In the genomic region with DNA sequence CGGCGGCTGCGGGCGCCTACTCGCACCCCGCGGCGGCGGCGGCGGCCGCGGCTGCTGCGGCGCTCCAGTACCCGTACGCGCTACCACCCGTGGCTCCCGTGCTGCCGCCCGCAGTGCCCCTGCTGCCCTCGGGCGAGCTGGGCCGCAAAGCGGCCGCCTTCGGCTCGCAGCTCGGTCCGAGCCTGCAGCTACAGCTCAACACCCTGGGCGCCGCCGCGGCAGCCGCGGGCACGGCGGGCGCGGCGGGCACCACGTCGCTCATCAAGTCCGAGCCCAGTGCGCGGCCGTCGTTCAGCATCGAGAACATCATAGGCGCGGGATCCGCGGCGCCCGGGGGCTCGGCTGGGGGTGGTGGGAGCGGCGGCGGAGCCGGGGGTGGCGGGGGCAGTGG, we compare ENCODE assay signal across 8 mouse cellular contexts. TPM values are rescaled to one million over a fixed set of nuclear protein-coding genes. Genes with fewer than 3 reads are reported as not detected.
DNase-seq lines count a peak whose midpoint lies in the region; ATAC-seq and TF ChIP-seq lines count a peak whose summit lies in the region.

No protein-coding gene starts in this region.

- peak; percentile 10 for DNase-seq in kidney, postnatal 10 days
- no peak for DNase-seq in kidney, adult 18-20 months
- DNase-seq in forebrain, embryonic 10.5 days (ENCODE audit: extremely low spot score, low spot score), result no peak
- DNase-seq in limb, embryonic 11.5 days (ENCODE audit: low spot score), result no peak
- no peak for DNase-seq in natural killer cell, adult 2 months (ENCODE audit: low spot score in 2 of 2)
- DNase-seq in left cerebral cortex, postnatal 4 days, result no peak
- DNase-seq in cerebellum, postnatal 10 days, result no peak

- peak overlapping the region; percentile 37 for H3K4me2 ChIP-seq in limb, embryonic 11.5 days (ENCODE audit: low read depth, severe bottlenecking)

- peaks cover 100% of the 10 kb centered on the region for H3K27me3 ChIP-seq in forebrain, embryonic 10.5 days (ENCODE audit: poor library complexity, severe bottlenecking)
- peaks cover 77% of the 10 kb centered on the region for H3K27me3 ChIP-seq in limb, embryonic 11.5 days (ENCODE audit: control insufficient read depth, insufficient read depth, low read length)

- H3K9me3 ChIP-seq in forebrain, embryonic 10.5 days, result no peaks in the 10 kb centered on the region
- H3K9me3 ChIP-seq in limb, embryonic 11.5 days (ENCODE audit: control insufficient read depth, low read length), result no peaks in the 10 kb centered on the region

- under 1% methylated on average over 55 of the region's 62 CpGs for WGBS in forebrain, embryonic 10.5 days
- 0% methylated on average over 39 of the region's 62 CpGs for WGBS in limb, embryonic 11.5 days
- WGBS in olfactory bulb, adult 2 months, result 2% methylated on average over 62 of the region's 62 CpGs

- TF ChIP-seq POLR2A in olfactory bulb, adult 2 months (IDR thresholded peaks at IDR 0.05; ENCODE audit: insufficient read depth, low read depth, low read length), result no peak

- no peak for TF ChIP-seq CTCF in olfactory bulb, adult 2 months (IDR thresholded peaks at IDR 0.05; ENCODE audit: insufficient read depth, low read depth, low read length)

- no peak overlapping the region for H3K27ac ChIP-seq in forebrain, embryonic 10.5 days
- no peak overlapping the region for H3K27ac ChIP-seq in limb, embryonic 11.5 days (replicated peaks; ENCODE audit: low read depth, low read length)
- H3K27ac ChIP-seq in olfactory bulb, adult 2 months (ENCODE audit: insufficient read depth, low read depth, low read length), result no peak overlapping the region

- peaks cover 41% of the 10 kb centered on the region for H3K4me1 ChIP-seq in forebrain, embryonic 10.5 days
- H3K4me1 ChIP-seq in limb, embryonic 11.5 days (ENCODE audit: control insufficient read depth, insufficient read depth, low read length), result peaks cover 3% of the 10 kb centered on the region; the same call in 1 of the 2 replicates
- 0 out of 2 replicates have a peak, but pooled peaks cover 7% of the 10 kb centered on the region for H3K4me1 ChIP-seq in olfactory bulb, adult 2 months (ENCODE audit: control insufficient read depth, insufficient read depth, low read length)

- H3K36me3 ChIP-seq in forebrain, embryonic 10.5 days (replicated peaks), result no peaks in the 10 kb centered on the region
- H3K36me3 ChIP-seq in limb, embryonic 11.5 days (ENCODE audit: control insufficient read depth, insufficient read depth, low read length), result no peaks in the 10 kb centered on the region

- intact Hi-C loops in left cerebral cortex, postnatal 4 days (cut with DNase I), result loop anchor here (10.0 kb wide), 1 partner anchor 283 kb away; no protein-coding TSS in a partner anchor

- ATAC-seq in limb, embryonic 11.5 days (ENCODE audit: insufficient number of reproducible peaks, low FRiP score, low TSS enrichment, low read depth), result no peak

- H3K4me3 ChIP-seq in forebrain, embryonic 10.5 days, result peak overlapping the region; percentile 43
- peak overlapping the region; percentile 16 for H3K4me3 ChIP-seq in limb, embryonic 11.5 days (ENCODE audit: low read depth, low read length)
- H3K4me3 ChIP-seq in olfactory bulb, adult 2 months (ENCODE audit: insufficient read depth, low read depth, low read length), result peak overlapping the region; percentile 15; the same call in 1 of the 2 replicates

- H3K9ac ChIP-seq in limb, embryonic 11.5 days (ENCODE audit: low read length), result no peak overlapping the region; the same call in 1 of the 2 replicates

RNA-seq across cellular contexts. Expression of gene Foxd3, which starts 1.3 kb away (rescaled TPM):
- polyA plus RNA-seq in forebrain, embryonic 10.5 days (2016; fragmentation: Nextera tagmentation; extraction: Ambion mirVana), result 0.07 and 0.11 TPM in 2 replicates
- polyA plus RNA-seq in limb, embryonic 11.5 days (2014; fragmentation: Nextera tagmentation; extraction: Ambion mirVana), result 0.21 and 0.44 TPM in 2 replicates
- polyA plus RNA-seq in olfactory bulb, adult 2 months (2012; ENCODE audit: insufficient read depth, insufficient read length, low replicate concordance, missing spikeins), result not detected in 2 replicates
- not detected for total RNA-seq in left cerebral cortex, postnatal 4 days (2021)

RNA-seq across cellular contexts. Expression of gene Alg6, which starts 58.0 kb away (rescaled TPM):
- 20.0 and 20.5 TPM in 2 replicates for polyA plus RNA-seq in forebrain, embryonic 10.5 days (2016; fragmentation: Nextera tagmentation; extraction: Ambion mirVana)
- polyA plus RNA-seq in limb, embryonic 11.5 days (2014; fragmentation: Nextera tagmentation; extraction: Ambion mirVana), result 21.3 and 21.6 TPM in 2 replicates
- not detected in 2 replicates for polyA plus RNA-seq in olfactory bulb, adult 2 months (2012; ENCODE audit: insufficient read depth, insufficient read length, low replicate concordance, missing spikeins)
- 10 to 100 TPM; 13.1 to 13.5 TPM for total RNA-seq in left cerebral cortex, postnatal 4 days (2021)
